Mouse (Mus musculus) brain, embryonic 18.5 days (tissue): ENCODE data around the gene Antxr1.

Experiments used
- DNase-seq: peaks from one replicate; pipeline ENCODE4 v3.0.0-alpha.2; 2012; ENCODE audit warnings: low read depth, low spot score

Antxr1 gene

GRCm38 (mm10) chr6:87292911-87293851 lies 42.4 kb downstream of the Antxr1 start:
- DNase-seq = no peak

- no peak for DNase-seq
Measured at GRCm38 (mm10) chr6:87287251-87287650, 48.4 kb downstream of the Antxr1 start.

- no peak for DNase-seq
Measured at GRCm38 (mm10) chr6:87285365-87285749, 50.3 kb downstream of the Antxr1 start.

GRCm38 (mm10) chr6:87284716-87285364 lies 50.8 kb downstream of the Antxr1 start:
- DNase-seq = no peak

GRCm38 (mm10) chr6:87282346-87282781 lies 53.3 kb downstream of the Antxr1 start:
- DNase-seq = no peak

GRCm38 (mm10) chr6:87281771-87282170 lies 53.9 kb downstream of the Antxr1 start:
- DNase-seq = no peak

GRCm38 (mm10) chr6:87278151-87278550 lies 57.5 kb downstream of the Antxr1 start:
- DNase-seq = no peak

GRCm38 (mm10) chr6:87277527-87277926 lies 58.1 kb downstream of the Antxr1 start:
- DNase-seq = no peak

GRCm38 (mm10) chr6:87276941-87277340 lies 58.7 kb downstream of the Antxr1 start:
- DNase-seq = no peak

GRCm38 (mm10) chr6:87274779-87275178 lies 60.8 kb downstream of the Antxr1 start:
- no peak for DNase-seq

- DNase-seq = no peak
Measured at GRCm38 (mm10) chr6:87273791-87274190, 61.8 kb downstream of the Antxr1 start.

GRCm38 (mm10) chr6:87273141-87273540 lies 62.5 kb downstream of the Antxr1 start:
- no peak for DNase-seq

GRCm38 (mm10) chr6:87272202-87272601 lies 63.4 kb downstream of the Antxr1 start:
- DNase-seq = no peak

- DNase-seq = no peak
Measured at GRCm38 (mm10) chr6:87270452-87270851, 65.2 kb downstream of the Antxr1 start.

GRCm38 (mm10) chr6:87269950-87270349 lies 65.7 kb downstream of the Antxr1 start:
- DNase-seq = no peak

- DNase-seq = no peak
Measured at GRCm38 (mm10) chr6:87262666-87263065, 73.0 kb downstream of the Antxr1 start.

GRCm38 (mm10) chr6:87258976-87259375 lies 76.6 kb downstream of the Antxr1 start:
- DNase-seq = no peak

- no peak for DNase-seq
Measured at GRCm38 (mm10) chr6:87257981-87258775, 77.4 kb downstream of the Antxr1 start.

- DNase-seq = no peak
Measured at GRCm38 (mm10) chr6:87257471-87257870, 78.2 kb downstream of the Antxr1 start.

- DNase-seq = no peak
Measured at GRCm38 (mm10) chr6:87255668-87256067, 80.0 kb downstream of the Antxr1 start.

- no peak for DNase-seq
Measured at GRCm38 (mm10) chr6:87254756-87255155, 80.9 kb downstream of the Antxr1 start.

- DNase-seq = no peak
Measured at GRCm38 (mm10) chr6:87251716-87252115, 83.9 kb downstream of the Antxr1 start.
